In genomic region chr7:79769664-79770063, GRCm38 (mm10) we compare ENCODE assay signal across 40 mouse cellular contexts. TPM values are rescaled to one million over a fixed set of nuclear protein-coding genes. Genes with fewer than 3 reads are reported as not detected.
"Had no signal": no experiment of that assay in that cellular context is flagged by ENCODE, and none has a peak within 500 bp of the region (broad histone marks: within the 10 kb centered on the region; RNA-seq: fewer than 3 reads in every experiment).

No protein-coding gene starts in this region.

- H3K36me3 ChIP-seq: heart, embryonic 10.5 days; heart, embryonic 12.5 days; heart, embryonic 13.5 days; heart, embryonic 15.5 days; hindbrain, embryonic 10.5 days; hindbrain, embryonic 12.5 days; hindbrain, embryonic 13.5 days; hindbrain, embryonic 15.5 days; intestine, embryonic 15.5 days; kidney, embryonic 15.5 days had no signal

- DNase-seq: heart, adult 2 months; heart, postnatal 10 days; heart, postnatal 14 days; heart, postnatal 36 days; heart, postnatal 4 days; kidney, adult 11 months; kidney, adult 8-10 months; kidney, adult 9 months; kidney, postnatal 25 days; kidney, postnatal 36 days; kidney, postnatal 4 days; layer of hippocampus, adult 9-11 months; layer of hippocampus, postnatal 36 days had no signal

- H3K9me3 ChIP-seq: heart, embryonic 10.5 days; heart, embryonic 12.5 days; heart, embryonic 13.5 days; heart, embryonic 15.5 days; hindbrain, embryonic 10.5 days; hindbrain, embryonic 12.5 days; hindbrain, embryonic 13.5 days; hindbrain, embryonic 15.5 days; intestine, embryonic 15.5 days; kidney, embryonic 15.5 days had no signal

- H3K27ac ChIP-seq: heart, adult 2 months; heart, embryonic 13.5 days; heart, embryonic 15.5 days; hindbrain, embryonic 10.5 days; hindbrain, embryonic 12.5 days; hindbrain, embryonic 13.5 days; hindbrain, embryonic 14.5 days; hindbrain, embryonic 15.5 days; hindbrain, postnatal 0 days; intestine, embryonic 15.5 days; kidney, embryonic 15.5 days; kidney, postnatal 0 days; layer of hippocampus, adult 2 months; left cerebral cortex, adult 2 months had no signal

- H3K4me3 ChIP-seq: heart, adult 2 months; heart, embryonic 10.5 days; heart, embryonic 12.5 days; heart, embryonic 13.5 days; heart, embryonic 15.5 days; hindbrain, embryonic 10.5 days; hindbrain, embryonic 12.5 days; hindbrain, embryonic 13.5 days; hindbrain, embryonic 15.5 days; intestine, embryonic 15.5 days; kidney, embryonic 15.5 days; layer of hippocampus, adult 2 months; left cerebral cortex, adult 2 months had no signal

- ATAC-seq: hindbrain, embryonic 16.5 days; hindbrain, postnatal 0 days; inflammation-experienced regulatory T-cells, adult 6 months; intestine, embryonic 15.5 days; intestine, embryonic 16.5 days; intestine, postnatal 0 days had no signal

- H3K9ac ChIP-seq: heart, embryonic 12.5 days; heart, embryonic 13.5 days; heart, embryonic 15.5 days; hindbrain, embryonic 12.5 days; hindbrain, embryonic 13.5 days; hindbrain, embryonic 14.5 days; hindbrain, embryonic 15.5 days; intestine, embryonic 15.5 days; kidney, embryonic 15.5 days had no signal

- H3K4me1 ChIP-seq: hindbrain, embryonic 12.5 days; hindbrain, embryonic 13.5 days; hindbrain, embryonic 15.5 days; intestine, embryonic 15.5 days; kidney, embryonic 15.5 days had no signal

- H3K4me2 ChIP-seq: heart, embryonic 11.5 days; heart, embryonic 12.5 days; heart, embryonic 13.5 days; heart, embryonic 15.5 days; hindbrain, embryonic 12.5 days; hindbrain, embryonic 13.5 days; hindbrain, embryonic 14.5 days; hindbrain, embryonic 15.5 days; intestine, embryonic 15.5 days; kidney, embryonic 15.5 days had no signal

- H3K27me3 ChIP-seq: heart, embryonic 12.5 days; heart, embryonic 13.5 days; heart, embryonic 15.5 days; hindbrain, embryonic 12.5 days; hindbrain, embryonic 13.5 days; hindbrain, embryonic 15.5 days; intestine, embryonic 15.5 days; kidney, embryonic 15.5 days had no signal

RNA-seq across cellular contexts. Expression of gene Mesp1, which starts 23.9 kb away (rescaled TPM):
- polyA plus RNA-seq: heart, adult 2 months; heart, embryonic 11.5 days; heart, embryonic 12.5 days; heart, embryonic 14.5 days; heart, embryonic 15.5 days; heart, embryonic 16.5 days; heart, postnatal 0 days; hindbrain, embryonic 10.5 days; hindbrain, embryonic 11.5 days; hindbrain, embryonic 13.5 days; hindbrain, embryonic 14.5 days; inflammation-experienced regulatory T-cells, adult 6 months; intestine, embryonic 16.5 days; kidney, embryonic 14.5 days; kidney, embryonic 15.5 days; kidney, embryonic 16.5 days had no signal

RNA-seq across cellular contexts. Expression of gene Wdr93, which starts 26.7 kb away (rescaled TPM):
- polyA plus RNA-seq: heart, postnatal 0 days had no signal

RNA-seq across cellular contexts. Expression of gene Plin1, which starts 37.0 kb away (rescaled TPM):
- polyA plus RNA-seq: heart, embryonic 10.5 days; heart, embryonic 11.5 days; heart, embryonic 12.5 days; heart, embryonic 13.5 days; heart, embryonic 14.5 days; heart, embryonic 15.5 days; heart, embryonic 16.5 days; hindbrain, embryonic 10.5 days; hindbrain, embryonic 11.5 days; hindbrain, embryonic 12.5 days; intestine, embryonic 14.5 days; intestine, embryonic 15.5 days; intestine, embryonic 16.5 days; intestine, postnatal 0 days had no signal
